Mouse (Mus musculus) c-Kit-positive CD71-positive TER-119-negative erythroid progenitor cells, embryonic 14.5 days (primary cell): ENCODE measurements around the gene Galntl6.

Experiments
- DNase-seq: peaks from one replicate; pipeline ENCODE4 v3.0.0-alpha.2; 2013; ENCODE audit warnings: low read depth

Galntl6 gene

GRCm38 (mm10) chr8:57842462-57843391 lies 1069.7 kb downstream of the Galntl6 start:
- no peak for DNase-seq

DNA sequence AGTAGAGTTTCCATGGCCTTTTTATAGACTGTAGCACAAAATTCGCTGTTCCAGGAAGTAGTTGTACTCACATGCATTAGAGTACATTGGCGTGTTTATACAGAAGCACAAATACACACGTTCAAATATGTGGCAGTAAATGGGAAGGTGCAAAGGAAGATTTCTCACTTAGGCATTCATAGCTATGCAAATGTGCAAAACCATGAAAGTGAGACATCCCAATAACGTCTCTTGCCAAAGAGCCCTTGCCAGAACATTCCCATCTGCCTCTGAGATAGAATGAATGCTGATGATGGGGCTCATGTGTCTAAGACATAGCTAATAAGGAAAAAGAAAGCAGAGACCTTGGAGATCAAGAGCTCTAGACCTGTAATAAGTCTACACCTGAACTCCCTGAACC lies 1071.0 kb downstream of the Galntl6 start:
- no peak for DNase-seq

DNA sequence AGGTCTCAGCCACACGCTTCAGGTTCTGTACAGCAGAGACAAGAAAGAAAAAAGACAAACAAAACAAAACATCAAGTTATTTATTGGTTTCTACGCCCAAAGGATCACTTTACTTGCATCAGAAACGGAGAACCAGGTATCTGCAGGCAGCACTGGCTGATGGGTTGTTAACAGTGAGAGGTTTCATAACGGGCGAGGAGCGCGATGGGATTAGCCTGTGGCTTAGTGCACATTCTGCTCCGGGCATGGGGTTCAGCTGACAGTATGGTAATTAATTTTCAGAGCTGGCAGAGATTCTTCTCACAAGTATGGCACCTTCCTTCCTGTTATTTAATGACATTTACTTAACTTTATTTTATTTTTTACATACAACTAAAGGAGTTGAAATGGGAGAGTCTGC lies 1075.1 kb downstream of the Galntl6 start:
- no peak for DNase-seq

DNA sequence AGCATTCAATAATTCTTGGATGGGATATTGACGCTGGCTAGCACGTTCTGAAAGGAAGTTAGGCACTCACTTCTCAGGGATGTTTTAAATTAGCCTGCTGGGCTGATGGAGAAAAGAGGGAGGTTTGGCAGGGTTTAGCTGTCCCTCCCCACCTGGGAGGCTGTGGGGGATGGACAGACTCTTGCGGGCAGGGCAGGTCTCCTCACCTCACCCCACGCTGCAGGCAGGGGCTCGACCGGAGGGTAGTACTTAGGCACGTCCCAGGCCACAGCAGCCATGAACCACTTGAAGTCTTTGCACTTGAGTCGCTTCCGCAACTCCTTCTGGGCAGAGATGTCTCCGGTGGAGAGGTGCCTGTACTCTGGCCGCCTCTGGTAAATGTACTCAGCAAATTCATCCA lies 1075.5 kb downstream of the Galntl6 start:
- no peak for DNase-seq

DNA sequence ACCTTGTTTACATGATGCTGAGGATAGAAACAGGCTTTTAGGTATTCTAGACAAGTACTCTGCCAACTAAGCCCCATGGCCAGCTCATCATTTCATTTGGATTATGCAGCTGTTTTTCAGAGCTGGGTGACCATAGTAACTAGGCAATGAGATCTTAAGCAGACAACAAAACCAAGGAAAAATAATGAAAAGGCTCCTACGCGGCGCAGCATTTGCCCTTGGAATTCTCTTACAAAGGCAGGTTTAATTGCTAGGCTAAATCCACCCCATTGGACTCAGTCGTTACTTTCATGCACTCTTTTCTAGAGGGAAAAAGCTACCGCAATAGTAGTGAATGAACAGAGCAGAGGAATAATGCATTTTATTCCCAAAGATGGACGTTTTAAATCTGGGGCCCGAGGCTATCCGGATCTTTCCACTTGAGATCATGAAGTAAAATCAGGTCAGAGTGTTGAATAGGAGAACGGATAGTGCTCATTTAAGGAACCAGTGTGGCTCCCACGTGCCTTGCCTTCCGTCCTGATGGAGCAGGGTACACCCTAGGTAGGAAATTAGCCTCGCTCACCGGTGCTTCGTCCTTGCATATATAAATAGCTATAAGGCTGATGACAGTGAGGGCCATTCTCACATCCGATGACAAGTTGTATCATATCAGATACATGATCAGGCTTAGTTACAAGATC lies 1076.1 kb downstream of the Galntl6 start:
- DNase-seq, result no peak

- DNase-seq, result no peak
These were observed 1089.3 kb downstream of the Galntl6 start for GRCm38 (mm10) chr8:57823151-57823550.

DNA sequence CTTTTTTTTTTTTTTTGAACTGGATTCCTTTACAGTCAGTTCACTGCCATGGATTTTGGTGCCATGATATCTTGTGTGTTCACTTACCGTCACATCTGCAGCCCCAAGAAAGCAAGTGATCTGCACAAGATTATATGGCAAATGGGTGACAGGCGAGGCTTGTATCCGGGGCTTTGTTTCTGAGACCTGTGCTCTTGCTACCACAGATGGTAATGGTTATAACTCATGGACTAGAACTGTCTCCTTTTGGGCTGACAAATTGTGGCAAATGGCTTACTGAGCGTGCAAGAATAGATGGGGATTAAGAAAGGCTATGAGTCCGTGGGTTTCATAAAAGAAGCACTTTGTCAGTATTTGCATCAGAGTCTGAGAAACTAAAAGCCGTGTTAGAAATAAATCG lies 1096.4 kb downstream of the Galntl6 start:
- DNase-seq, result no peak

DNA sequence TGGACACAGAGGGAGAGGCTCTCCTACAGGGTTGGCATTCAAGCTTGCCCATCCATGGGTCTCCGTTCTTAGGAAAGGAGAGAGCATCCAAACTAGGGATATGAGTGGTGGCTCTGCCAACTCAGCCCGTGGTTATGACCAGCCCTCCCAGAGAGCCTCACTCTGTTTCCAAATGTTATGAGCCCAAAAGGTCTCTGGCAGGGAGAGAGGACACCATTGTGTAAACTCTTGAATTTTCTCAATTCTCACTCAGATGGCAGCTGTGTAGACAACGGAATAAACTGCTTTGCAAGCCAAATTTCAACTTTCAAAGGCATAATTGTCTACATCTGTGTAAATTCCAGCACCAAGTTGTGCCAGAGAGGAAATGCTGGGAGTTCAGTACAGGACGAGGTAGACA lies 1105.4 kb downstream of the Galntl6 start:
- DNase-seq, result no peak

DNA sequence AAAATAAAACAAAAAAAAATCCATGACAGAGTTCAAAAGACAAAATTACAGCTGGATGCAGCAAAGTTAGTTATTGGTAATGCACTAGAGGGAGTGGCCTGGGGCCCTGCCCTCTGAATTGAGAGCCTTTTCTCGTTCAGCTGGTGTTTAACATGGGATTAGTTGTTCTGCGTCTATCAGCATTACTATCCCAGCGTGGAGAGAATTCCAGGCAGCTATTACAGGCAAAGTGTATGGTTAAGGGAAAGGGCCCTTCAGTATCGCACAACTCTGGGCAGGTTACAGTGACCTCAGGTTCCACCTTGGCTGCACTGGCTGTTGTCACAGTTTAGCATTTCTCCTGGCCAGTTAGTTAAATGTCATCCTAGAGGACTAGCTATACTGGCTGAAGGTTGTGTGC lies 1107.3 kb downstream of the Galntl6 start:
- no peak for DNase-seq

DNA sequence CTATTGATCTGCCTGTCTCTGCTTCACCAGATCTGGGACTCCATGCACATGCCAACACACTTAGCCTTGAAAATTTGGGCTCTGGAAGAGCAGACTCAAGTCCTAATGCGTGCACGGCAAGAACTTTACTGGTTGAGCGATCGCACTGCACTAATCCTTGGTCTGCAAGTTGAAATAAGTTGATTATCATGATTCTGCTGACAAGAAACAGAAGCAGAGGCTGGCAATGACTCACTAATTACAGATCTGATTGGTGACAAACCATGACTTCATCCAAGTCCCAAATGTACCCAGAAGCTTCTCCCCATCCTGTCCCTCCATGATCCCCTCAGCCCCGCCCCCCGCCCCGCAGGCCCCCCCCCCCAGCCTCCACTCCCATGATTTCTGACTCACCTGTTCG lies 1108.6 kb downstream of the Galntl6 start:
- no peak for DNase-seq

DNA sequence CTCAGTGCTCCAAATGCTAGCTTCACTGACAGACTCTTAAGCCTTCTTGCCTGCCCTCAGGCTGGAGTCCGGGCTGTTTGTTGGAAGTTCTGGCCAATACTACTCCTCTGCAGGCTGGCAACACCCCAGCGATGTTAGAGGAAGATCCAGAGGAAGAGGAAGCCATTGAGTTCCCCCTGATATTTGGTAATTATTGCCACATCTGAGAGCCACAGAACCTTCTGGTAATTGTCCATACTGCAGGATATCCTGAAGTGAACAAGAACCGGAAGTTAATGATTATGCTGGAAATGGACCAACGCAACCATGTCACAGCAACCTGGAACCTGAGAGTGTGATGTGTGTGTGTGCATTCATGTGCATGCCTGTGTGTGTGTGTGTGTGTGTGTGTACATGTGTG lies 1111.2 kb downstream of the Galntl6 start:
- no peak for DNase-seq

GRCm38 (mm10) chr8:57800327-57800726 lies 1112.1 kb downstream of the Galntl6 start:
- DNase-seq, result peak; percentile 82

DNA sequence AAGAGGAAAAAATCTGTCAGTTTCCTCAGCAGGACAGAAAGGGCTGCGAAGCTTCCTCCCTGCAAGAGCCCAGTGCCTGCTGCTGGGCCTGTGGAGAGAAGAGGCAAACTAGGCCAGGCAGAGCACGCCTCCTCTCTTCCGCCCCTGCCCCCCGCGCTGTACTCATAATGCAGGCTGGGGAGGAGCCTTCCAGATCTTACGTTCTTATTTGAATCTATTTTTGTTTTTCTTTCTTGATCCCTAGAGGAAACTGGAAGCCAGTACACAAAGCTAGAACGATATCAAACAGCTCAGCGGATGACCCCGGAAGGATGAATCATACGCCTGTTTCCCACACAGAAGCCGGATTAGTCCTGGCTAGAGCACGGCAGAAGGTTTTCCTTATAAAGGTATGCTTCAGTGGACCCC lies 1112.6 kb downstream of the Galntl6 start:
- DNase-seq, result no peak

DNA sequence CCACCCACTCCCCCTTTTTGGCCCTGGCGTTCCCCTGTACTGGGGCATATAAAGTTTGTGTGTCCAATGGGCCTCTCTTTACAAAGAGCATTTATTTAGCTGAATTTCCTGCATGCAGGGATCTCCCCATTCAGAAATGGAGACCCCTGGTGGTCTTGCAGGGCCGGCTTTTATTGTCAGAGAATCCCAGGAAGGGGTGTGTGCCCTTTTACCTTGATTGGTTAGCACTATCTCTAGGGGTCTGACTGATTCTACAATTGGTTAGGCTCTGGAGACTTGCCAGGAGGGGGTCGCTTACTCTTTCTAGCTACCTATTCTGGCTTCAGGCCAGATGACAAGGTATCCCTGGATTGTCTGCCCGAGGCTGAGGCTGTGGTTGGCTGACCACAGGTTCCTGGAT lies 1119.0 kb downstream of the Galntl6 start:
- no peak for DNase-seq

DNA sequence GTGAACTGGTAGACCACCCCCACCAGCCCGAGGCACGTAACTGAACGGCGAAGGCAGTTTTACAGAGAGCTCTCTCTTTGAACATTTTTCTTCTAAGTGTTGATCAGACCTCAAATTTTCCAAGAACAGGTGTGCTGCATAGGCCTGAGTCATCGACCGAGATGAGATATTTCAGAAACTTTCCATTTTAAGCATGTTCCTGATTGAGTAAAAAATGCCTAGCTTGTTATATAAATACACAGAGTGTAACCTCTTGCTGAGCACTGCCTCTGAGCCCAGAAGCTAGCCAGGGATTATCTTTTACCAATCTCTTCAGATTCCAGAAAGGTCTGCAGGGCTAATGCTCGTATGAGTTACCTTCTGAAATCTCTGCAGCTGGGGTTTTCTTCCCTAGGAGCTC lies 1120.2 kb downstream of the Galntl6 start:
- DNase-seq, result no peak

DNA sequence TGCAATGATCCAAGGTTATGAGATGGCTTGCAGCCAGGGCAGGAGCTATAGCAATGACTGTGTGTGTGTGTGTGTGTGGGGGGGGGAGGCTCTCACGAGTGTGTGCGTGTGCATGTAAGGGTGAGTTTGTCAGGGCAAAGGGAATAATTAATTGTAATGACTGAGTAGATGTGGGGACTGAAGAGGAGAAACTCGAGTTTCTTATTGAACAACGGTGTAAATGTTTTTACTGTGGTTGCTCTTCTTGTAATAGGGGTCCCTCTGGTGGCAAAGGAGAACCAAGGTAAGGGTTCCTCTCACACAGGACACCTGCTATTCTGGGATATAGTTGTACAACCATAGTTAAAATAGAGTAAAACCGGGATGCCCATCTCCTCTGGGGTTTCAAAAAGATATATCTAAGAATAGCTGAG lies 1121.1 kb downstream of the Galntl6 start:
- DNase-seq, result no peak

- DNase-seq, result no peak
These were observed 1132.9 kb downstream of the Galntl6 start for GRCm38 (mm10) chr8:57779551-57779950.

DNA sequence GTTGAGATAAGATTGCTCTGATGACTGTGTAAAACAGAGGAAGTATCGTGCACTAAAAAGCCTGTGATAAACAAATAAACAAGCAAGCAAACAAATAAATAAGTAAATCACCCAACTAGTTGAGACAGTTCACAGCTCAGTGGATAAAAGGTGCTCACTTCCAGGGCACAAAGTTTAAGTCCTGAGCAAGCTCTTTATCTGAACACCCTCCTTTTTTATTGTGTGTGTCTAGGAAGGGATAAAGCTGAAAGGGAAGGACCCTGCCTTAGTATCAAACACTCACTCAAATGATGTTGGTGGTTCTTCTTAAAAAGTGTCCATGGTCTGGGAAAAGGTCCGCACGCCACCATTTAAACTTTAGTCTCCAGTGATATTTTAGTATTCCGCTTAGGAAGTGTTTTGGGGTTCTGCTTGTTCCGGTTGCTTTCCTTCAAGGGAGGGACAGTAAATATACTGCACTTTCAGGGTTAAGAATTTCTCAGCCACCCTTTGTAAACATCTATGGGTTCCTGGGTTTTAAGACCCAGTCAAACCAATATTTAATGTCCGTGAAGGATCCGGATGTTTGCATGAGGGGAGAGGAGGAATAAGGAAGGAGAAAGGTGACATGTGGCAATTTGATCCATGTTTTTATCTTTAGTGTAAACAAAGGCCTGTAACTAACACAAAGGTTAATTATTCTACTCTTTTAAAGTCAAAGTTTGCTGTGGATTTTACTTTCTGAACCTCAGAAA lies 1134.3 kb downstream of the Galntl6 start:
- DNase-seq, result no peak

DNA sequence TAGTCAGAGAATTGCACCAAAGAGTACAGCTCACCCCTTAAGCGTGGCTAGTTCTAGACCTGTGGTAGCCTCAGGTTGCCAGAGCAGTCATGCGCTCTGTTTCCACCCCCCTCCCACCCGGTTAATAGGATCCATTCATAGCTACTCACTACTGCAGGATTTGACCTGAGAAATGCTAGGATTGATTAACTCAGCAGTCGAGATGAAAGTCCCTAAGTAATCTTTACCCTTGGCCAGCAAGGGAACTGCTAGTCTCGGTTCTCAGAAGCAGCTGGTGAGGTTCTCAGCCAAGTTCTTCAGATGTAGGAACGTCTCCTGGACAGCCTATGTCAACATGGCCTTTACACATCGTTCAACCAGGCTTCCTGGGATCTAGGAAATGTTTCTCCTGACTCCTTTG lies 1135.7 kb downstream of the Galntl6 start:
- no peak for DNase-seq

DNA sequence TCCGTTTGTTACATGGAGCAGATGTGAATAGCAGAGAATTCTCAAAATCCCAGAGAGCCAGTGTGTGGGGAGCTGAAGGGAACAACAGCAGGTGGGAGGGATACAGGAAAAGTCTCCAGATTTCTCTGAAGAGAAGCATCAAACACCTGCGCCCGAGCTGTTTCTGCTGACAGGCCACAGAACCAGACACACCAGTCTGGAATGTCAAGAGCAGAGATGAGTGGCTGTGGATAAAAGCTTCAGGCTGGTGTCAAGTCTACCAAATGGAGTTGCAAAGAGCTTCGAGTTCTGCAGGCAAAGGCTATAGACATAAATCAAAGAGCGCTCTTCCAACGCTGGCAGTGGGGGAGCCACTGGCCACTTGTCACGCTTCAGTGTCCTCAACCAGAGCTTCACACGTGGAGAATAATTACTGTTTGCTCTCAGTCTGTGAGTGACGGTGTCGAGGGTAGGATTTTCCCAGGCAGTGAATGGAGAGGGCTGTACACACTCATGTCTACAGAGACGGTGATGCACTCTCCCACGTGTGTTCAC lies 1139.6 kb downstream of the Galntl6 start:
- DNase-seq, result no peak

DNA sequence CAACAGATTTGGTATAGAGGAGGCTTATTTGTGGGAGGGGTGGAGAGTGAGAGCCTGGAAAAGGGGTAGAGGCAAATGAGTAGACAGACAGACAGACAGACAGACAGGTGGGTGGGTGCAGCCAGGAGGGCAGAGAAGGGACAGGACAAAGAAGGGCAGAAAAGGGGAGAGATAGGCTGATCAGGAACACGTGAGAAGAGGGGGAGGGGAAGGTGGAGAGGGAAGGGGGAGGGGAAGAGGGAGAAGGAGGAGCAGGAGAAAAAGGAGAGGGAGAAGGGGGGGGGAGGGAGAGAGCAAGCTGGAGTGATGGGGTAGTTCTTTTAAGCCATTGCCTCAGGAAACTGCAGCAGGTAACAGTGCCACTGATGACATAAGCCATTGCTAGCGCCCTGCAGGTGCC lies 1144.9 kb downstream of the Galntl6 start:
- no peak for DNase-seq

- DNase-seq, result no peak
These were observed 1145.9 kb downstream of the Galntl6 start for GRCm38 (mm10) chr8:57766471-57767065.
